Mouse (Mus musculus) olfactory bulb, adult 2 months (tissue): Measurements from ENCODE around the gene Wfdc2. TPM values are rescaled to one million over a fixed set of nuclear protein-coding genes. Genes with fewer than 3 reads are reported as not detected.

Experiments
- H3K27ac ChIP-seq: fragments of 200-500 bp; 2 replicates; pipeline ENCODE4 v1.5.1; 2012; ENCODE audit warnings: low read depth, low read length; ENCODE audit not compliant: insufficient read depth
- H3K4me1 ChIP-seq: fragments of 200-500 bp; 2 replicates; pipeline ENCODE4 v1.6.1; 2012; ENCODE audit warnings: low read length; ENCODE audit not compliant: control insufficient read depth, insufficient read depth
- H3K4me3 ChIP-seq: fragments of 200-500 bp; 2 replicates; pipeline ENCODE4 v1.5.1; 2012; ENCODE audit warnings: mild to moderate bottlenecking, low read depth, low read length, moderate library complexity; ENCODE audit not compliant: insufficient read depth
- CTCF ChIP-seq: fragments of 200-500 bp; IDR thresholded peaks from 2 replicates; pipeline ENCODE4 v1.5.1; 2012; ENCODE audit warnings: low read depth, mild to moderate bottlenecking, low read length, moderate library complexity; ENCODE audit not compliant: insufficient read depth
- POLR2A ChIP-seq: fragments of 200-500 bp; IDR thresholded peaks from 2 replicates; pipeline ENCODE4 v1.6.1; 2012; ENCODE audit warnings: mild to moderate bottlenecking, low read depth, low read length, moderate library complexity; ENCODE audit not compliant: insufficient read depth
- WGBS: fragments of 180-500 bp; shearing (Covaris S2); methylation state at CpG from one replicate; pipeline ENCODE4 v1.1.7; 2018; 5-methylcytosine and 5-hydroxymethylcytosine counted together
- polyA plus RNA-seq: library from polyadenylated mRNA; stranded (reverse); fragments of >200 nt; gene quantifications from 2 replicates; pipeline ENCODE4 v1.2.4, GENCODE M21; 2012; ENCODE audit warnings: low replicate concordance; ENCODE audit not compliant: missing spikeins, insufficient read depth, insufficient read length

Wfdc2 gene
- polyA plus RNA-seq, 1 experiment: not detected

GRCm38 (mm10) chr2:164542132-164542531 is 20.1 kb upstream of the Wfdc2 start:
- WGBS: 54% methylated on average over 5 of the region's 5 CpGs
- no peak for TF ChIP-seq POLR2A
- no peak for TF ChIP-seq CTCF
- Histone ChIP-seq H3K4me3 (no peak overlapping the region), H3K4me1 (no peaks in the 10 kb centered on the region), H3K27ac (no peak overlapping the region)

GRCm38 (mm10) chr2:164542598-164542997 is 19.6 kb upstream of the Wfdc2 start:
- H3K4me1 ChIP-seq: no peaks in the 10 kb centered on the region
- WGBS: 81% methylated on average over 7 of the region's 7 CpGs
- no peak overlapping the region for H3K4me3 ChIP-seq
- TF ChIP-seq CTCF: no peak
- TF ChIP-seq POLR2A: no peak
- H3K27ac ChIP-seq: no peak overlapping the region

DNA sequence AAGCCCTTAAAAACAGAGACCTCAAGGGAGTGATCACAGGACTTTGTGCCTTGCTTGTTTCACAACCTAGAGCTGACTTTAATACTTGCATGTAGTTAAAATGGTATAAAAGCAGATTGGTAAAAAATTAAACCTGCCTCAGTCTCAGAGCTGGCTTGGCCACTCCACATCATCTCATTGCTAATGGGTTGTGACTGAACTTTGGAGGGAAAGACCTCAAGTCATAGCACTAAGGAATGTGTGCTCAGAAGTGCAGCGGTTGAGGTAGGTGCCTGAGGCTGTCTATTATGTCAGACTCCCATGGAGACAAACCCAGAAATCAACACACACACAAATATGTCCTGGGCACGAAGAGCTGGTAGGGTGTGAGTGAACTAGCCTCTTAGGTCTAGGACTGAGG is 18.5 kb upstream of the Wfdc2 start:
- no peaks in the 10 kb centered on the region for H3K4me1 ChIP-seq
- WGBS: 60% methylated on average over 2 of the region's 2 CpGs
- no peak overlapping the region for H3K4me3 ChIP-seq
- TF ChIP-seq POLR2A: no peak
- TF ChIP-seq CTCF: no peak
- no peak overlapping the region for H3K27ac ChIP-seq

- Histone ChIP-seq H3K4me3 (no peak overlapping the region), H3K4me1 (no peaks in the 10 kb centered on the region), H3K27ac (no peak overlapping the region)
- no peak for TF ChIP-seq POLR2A
- no peak for TF ChIP-seq CTCF
- 61% methylated on average over 5 of the region's 5 CpGs for WGBS
Observed at GRCm38 (mm10) chr2:164544454-164545097, 17.6 kb upstream of the Wfdc2 start.

- Histone ChIP-seq H3K27ac (no peak overlapping the region), H3K4me1 (no peaks in the 10 kb centered on the region), H3K4me3 (no peak overlapping the region)
- WGBS: 36% methylated on average over 4 of the region's 4 CpGs
- TF ChIP-seq POLR2A (no peak), CTCF (no peak)
Observed at GRCm38 (mm10) chr2:164549338-164549737, 12.9 kb upstream of the Wfdc2 start.

- Histone ChIP-seq H3K4me3 (no peak overlapping the region), H3K27ac (no peak overlapping the region), H3K4me1 (no peaks in the 10 kb centered on the region)
- 20% methylated on average over 10 of the region's 10 CpGs for WGBS
- TF ChIP-seq CTCF: no peak
- TF ChIP-seq POLR2A: no peak
Observed at GRCm38 (mm10) chr2:164549963-164550894, 12.0 kb upstream of the Wfdc2 start.

DNA sequence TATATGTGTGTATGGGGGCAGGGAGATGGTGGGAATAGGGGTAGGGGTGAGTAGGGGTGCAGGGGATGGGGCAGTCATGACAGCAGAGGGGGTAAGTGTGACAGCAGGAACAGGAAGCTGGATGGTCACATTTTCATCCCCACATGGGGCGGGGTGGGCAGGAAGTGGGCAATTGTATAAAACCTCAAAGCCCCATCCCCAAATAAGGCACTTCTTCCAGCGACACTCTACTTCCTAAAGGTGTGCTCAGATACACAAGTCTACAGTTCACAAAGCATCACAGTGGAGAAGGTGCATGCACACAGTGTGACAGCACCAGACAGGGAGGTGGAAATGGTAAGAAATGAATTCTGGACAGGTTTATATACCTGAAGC is 11.3 kb upstream of the Wfdc2 start:
- no peak overlapping the region for H3K27ac ChIP-seq
- H3K4me3 ChIP-seq: no peak overlapping the region
- 71% methylated on average over 2 of the region's 2 CpGs for WGBS
- no peak for TF ChIP-seq CTCF
- no peak for TF ChIP-seq POLR2A
- H3K4me1 ChIP-seq: no peaks in the 10 kb centered on the region

GRCm38 (mm10) chr2:164551502-164551901 is 10.7 kb upstream of the Wfdc2 start:
- Histone ChIP-seq H3K27ac (no peak overlapping the region), H3K4me1 (no peaks in the 10 kb centered on the region), H3K4me3 (no peak overlapping the region)
- no peak for TF ChIP-seq POLR2A
- WGBS: 89% methylated on average over 9 of the region's 9 CpGs

DNA sequence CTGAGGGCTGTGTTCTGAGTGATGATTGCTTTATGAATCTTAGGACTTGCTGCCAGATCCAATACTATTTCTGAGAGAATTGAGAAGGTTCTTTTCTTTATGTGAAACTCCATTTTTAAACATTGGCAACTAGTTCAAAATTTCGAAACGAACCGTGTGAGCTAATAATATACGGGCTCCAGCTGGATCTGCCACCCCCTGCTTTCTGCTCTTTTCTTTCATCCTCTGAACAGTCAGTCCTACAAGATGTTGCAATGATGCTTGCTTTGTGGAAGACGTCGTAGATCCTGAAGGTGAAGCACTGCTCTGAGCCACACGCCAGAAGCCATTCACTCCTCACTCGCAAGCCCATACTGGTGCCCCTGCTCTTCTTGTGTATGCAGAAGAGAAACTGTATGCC is 3.8 kb upstream of the Wfdc2 start:
- Histone ChIP-seq H3K4me1 (peaks cover 3% of the 10 kb centered on the region), H3K4me3 (no peak overlapping the region), H3K27ac (no peak overlapping the region)
- WGBS: 50% methylated on average over 8 of the region's 8 CpGs
- TF ChIP-seq POLR2A (no peak), CTCF (no peak)
